Mouse (Mus musculus): ENCODE measurements around the gene Smim23. TPM values are rescaled to one million over a fixed set of nuclear protein-coding genes. Genes with fewer than 3 reads are reported as not detected.

Smim23 gene
- polyA plus RNA-seq, 1 experiment from 2014 or later, result not detected

DNA sequence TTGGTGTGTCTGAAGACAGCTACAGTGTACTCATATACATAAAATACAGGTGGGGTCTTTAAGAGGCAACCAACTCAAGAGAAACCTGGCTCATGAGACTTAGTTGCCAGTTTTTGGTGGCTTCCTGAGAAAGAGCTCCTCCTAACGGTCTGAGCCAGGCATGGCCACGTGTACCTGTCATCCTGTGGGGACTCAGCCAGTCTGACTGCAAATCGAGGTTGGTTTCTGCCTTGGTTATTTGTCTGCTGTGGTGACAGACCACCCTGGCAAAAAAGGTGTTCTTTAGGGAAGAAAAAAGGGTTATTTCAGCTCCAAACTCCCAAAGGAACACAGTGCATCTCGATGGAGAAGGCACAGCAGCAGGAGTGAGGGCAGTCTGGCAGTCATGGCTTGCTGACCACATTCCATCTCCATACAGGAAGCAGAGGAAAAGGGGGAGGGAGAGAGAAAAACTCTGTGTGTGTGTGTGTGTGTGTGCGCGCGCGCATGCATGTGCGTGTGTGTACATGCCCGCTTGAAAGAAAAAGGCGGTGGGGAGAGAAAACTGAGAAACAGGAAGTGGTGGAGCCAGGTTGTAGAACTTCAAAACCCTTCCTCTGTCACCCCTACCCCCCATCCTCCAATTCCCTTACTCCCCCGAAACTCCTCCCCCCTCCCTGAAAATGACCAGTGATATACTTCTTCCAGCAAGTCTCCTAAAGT lies 55.6 kb downstream of the Smim23 start:
- H3K4me2 ChIP-seq, result no peak overlapping the region
- H3K27me3 ChIP-seq, result no peaks in the 10 kb centered on the region
- no peaks in the 10 kb centered on the region for H3K9me3 ChIP-seq (replicated peaks)
- 73% methylated on average over 12 of the region's 12 CpGs for WGBS
- H3K9ac ChIP-seq, result no peak overlapping the region
- no peak overlapping the region for H3K27ac ChIP-seq
- ATAC-seq (replicated peaks; ENCODE audit: low FRiP score), result no peak
- H3K36me3 ChIP-seq, result no peaks in the 10 kb centered on the region
- no peak overlapping the region for H3K4me3 ChIP-seq (replicated peaks)
- H3K4me1 ChIP-seq, result peaks cover 28% of the 10 kb centered on the region

Other genes with a start within 250 kb of the Smim23 start
- 85.7 and 88.6 TPM in 2 replicates for gene Fbxw11, start 181.9 kb downstream of the Smim23 start, polyA plus RNA-seq (2015; fragmentation: Nextera tagmentation; extraction: Ambion mirVana)